Mouse (Mus musculus) adrenal gland, adult 18-20 months (tissue): ENCODE measurements around the gene Fbxl20. TPM values are rescaled to one million over a fixed set of nuclear protein-coding genes. Genes with fewer than 3 reads are reported as not detected.

Source experiments
- DNase-seq, 2 experiments: peaks; one replicate each; pipeline ENCODE4 v3.0.0; 2021 to 2022; ENCODE audit warnings: low spot score in 2 of 2
- total RNA-seq, 2 experiments: library from RNA; stranded (reverse); gene quantifications; 1 replicate in 1 of 2; 2 replicates in 1 of 2; pipeline ENCODE4 v1.2.3; 2021

Gene Fbxl20
- total RNA-seq, 2 experiments from 2014 or later: 21.6 to 27.7 TPM

- DNase-seq: no peak
Measured at GRCm38 (mm10) chr11:98050940-98051339, 99.3 kb downstream of the Fbxl20 start.

GRCm38 (mm10) chr11:98050520-98050815, 99.7 kb downstream of the Fbxl20 start:
- DNase-seq: no peak

- DNase-seq: no peak
Measured at GRCm38 (mm10) chr11:98049672-98050519, 100.3 kb downstream of the Fbxl20 start.

GRCm38 (mm10) chr11:98047745-98048144, 102.5 kb downstream of the Fbxl20 start:
- no peak for DNase-seq

- DNase-seq: peak; percentile 60 to 66
Measured at GRCm38 (mm10) chr11:98046466-98046865, 103.7 kb downstream of the Fbxl20 start.

- DNase-seq: no peak
Measured at GRCm38 (mm10) chr11:98045596-98045995, 104.6 kb downstream of the Fbxl20 start.

GRCm38 (mm10) chr11:98044074-98044473, 106.1 kb downstream of the Fbxl20 start:
- no peak for DNase-seq

GRCm38 (mm10) chr11:98042741-98043140, 107.5 kb downstream of the Fbxl20 start:
- DNase-seq: no peak

GRCm38 (mm10) chr11:98040975-98041374, 109.2 kb downstream of the Fbxl20 start:
- no peak for DNase-seq

- no peak for DNase-seq
Measured at GRCm38 (mm10) chr11:98037871-98038270, 112.3 kb downstream of the Fbxl20 start.

GRCm38 (mm10) chr11:98035977-98036377, 114.2 kb downstream of the Fbxl20 start:
- peak; percentile 43 to 44 for DNase-seq

- DNase-seq: no peak
Measured at GRCm38 (mm10) chr11:98034840-98035239, 115.4 kb downstream of the Fbxl20 start.

GRCm38 (mm10) chr11:98034061-98034460, 116.1 kb downstream of the Fbxl20 start:
- DNase-seq: no peak

Other genes starting within 250 kb of the Fbxl20 start
- gene Plxdc1, start 164.0 kb downstream of the Fbxl20 start, total RNA-seq: 10 to 100 TPM in 1 of 2 experiments, 1 to 10 TPM in 1; 6.9 to 16.2 TPM
- gene Arl5c, start 154.2 kb downstream of the Fbxl20 start, total RNA-seq: under 1 TPM; 0.45 to 0.63 TPM
- 10 to 100 TPM in 1 of 2 experiments, 1 to 10 TPM in 1; 8.6 to 10.1 TPM for gene Cacnb1, start 127.4 kb downstream of the Fbxl20 start, total RNA-seq
- 1,000 to 10,000 TPM; 1,100 to 1,184 TPM for gene Rpl19, start 123.7 kb downstream of the Fbxl20 start, total RNA-seq
- gene Stac2, start 96.9 kb downstream of the Fbxl20 start, total RNA-seq: 10 to 100 TPM in 1 of 2 experiments, 1 to 10 TPM in 1; 5.0 to 12.3 TPM
- 10 to 100 TPM; 41.4 to 66.1 TPM for gene Med1, start 42.9 kb upstream of the Fbxl20 start, total RNA-seq
- 10 to 100 TPM; 39.2 to 45.6 TPM for gene Cdk12, start 52.7 kb upstream of the Fbxl20 start, total RNA-seq
- not detected for gene Neurod2, start 179.2 kb upstream of the Fbxl20 start, total RNA-seq
- under 1 TPM; 0.27 to 0.32 TPM for gene Ppp1r1b, start 198.0 kb upstream of the Fbxl20 start, total RNA-seq
- gene Stard3, start 208.0 kb upstream of the Fbxl20 start, total RNA-seq: 10 to 100 TPM; 23.4 to 24.4 TPM
- 1 to 10 TPM in 1 of 2 experiments, not detected in 1; 3.5 TPM for gene Tcap, start 233.4 kb upstream of the Fbxl20 start, total RNA-seq
- 100 to 1,000 TPM; 313 to 497 TPM for gene Pnmt, start 236.0 kb upstream of the Fbxl20 start, total RNA-seq